Mouse (Mus musculus): Measurements from ENCODE around the gene Vamp4. TPM values are rescaled to one million over a fixed set of nuclear protein-coding genes. Genes with fewer than 3 reads are reported as not detected.
"Not testable (repeated sequence)": the region's sequence is repeated elsewhere in the genome, so short reads cannot be mapped to it uniquely, and the experiment has no call there.

The Vamp4 gene
- polyA plus RNA-seq, 1 experiment from 2014 or later = 72.3 TPM

DNA sequence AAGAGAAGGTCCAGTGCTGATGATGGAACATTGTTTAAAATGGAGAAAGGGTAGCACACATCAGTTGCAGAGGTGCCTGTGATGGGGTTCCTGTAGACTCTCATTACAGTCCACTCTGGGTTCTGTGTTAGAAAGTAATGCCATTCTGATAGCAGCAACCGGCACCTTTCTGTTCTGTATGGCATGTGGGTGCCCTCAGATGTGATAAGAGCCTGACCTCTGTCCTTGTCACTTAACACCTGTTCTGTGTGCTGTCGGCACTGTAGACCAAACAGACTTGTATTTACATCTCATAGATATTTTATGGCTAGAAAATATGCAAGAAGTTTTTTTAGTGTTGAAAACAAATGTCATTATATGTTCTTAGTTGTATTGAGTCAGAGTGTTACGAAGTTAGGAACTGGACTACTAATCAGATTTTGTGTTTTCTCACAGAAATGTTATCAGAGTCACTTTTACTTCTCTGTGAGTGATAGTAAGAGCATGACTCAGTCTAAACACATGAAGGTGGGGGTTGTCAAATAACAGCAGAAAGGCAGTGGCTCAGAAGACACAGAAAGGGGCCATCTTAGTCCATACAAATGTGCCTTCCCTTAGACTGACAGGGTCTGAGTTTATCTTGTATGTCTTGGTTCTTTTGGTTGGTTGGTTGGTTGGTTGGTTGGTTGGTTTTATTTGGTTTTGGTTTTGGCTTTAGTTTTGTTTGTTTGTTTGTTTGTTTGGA lies 27.2 kb downstream of the Vamp4 start:
- ATAC-seq (ENCODE audit: low FRiP score, low read depth) = no peak
- Histone ChIP-seq H3K36me3 (peaks cover 18% of the 10 kb centered on the region), H3K9ac (no peak overlapping the region), H3K9me3 (no peaks in the 10 kb centered on the region), H3K4me3 (no peak overlapping the region), H3K27me3 (replicated peaks) (no peaks in the 10 kb centered on the region), H3K4me1 (peaks cover 6% of the 10 kb centered on the region; the same call in 1 of the 2 replicates), H3K4me2 (replicated peaks) (no peak overlapping the region), H3K27ac (no peak overlapping the region)
- WGBS = 92% methylated on average over 3 of the region's 3 CpGs

DNA sequence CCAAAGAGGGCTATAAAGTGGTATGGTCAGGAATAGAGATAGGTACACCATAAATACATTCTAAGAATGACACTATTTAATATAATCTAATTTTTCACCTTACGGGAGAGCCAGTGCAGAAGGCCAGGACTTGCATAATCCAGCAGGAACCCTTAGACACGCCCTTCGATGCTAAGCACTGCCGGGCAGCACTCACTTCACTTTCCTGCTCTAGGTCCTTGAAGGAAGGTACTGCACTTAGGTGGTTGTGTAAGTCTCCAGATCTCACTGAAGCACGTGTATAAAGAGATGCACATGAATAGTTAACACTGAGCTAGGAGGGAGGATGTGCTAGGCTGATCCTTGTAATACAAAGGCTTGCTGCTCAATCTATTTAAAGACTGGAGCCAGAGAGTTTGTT lies 29.3 kb downstream of the Vamp4 start:
- Histone ChIP-seq H3K9me3 (no peaks in the 10 kb centered on the region), H3K4me2 (replicated peaks) (no peak overlapping the region), H3K4me1 (peaks cover 6% of the 10 kb centered on the region; the same call in 1 of the 2 replicates), H3K27ac (no peak overlapping the region), H3K4me3 (no peak overlapping the region), H3K9ac (no peak overlapping the region), H3K27me3 (replicated peaks) (no peaks in the 10 kb centered on the region), H3K36me3 (peaks cover 18% of the 10 kb centered on the region)
- WGBS = 90% methylated on average over 5 of the region's 5 CpGs
- no peak for ATAC-seq (ENCODE audit: low FRiP score, low read depth)

GRCm38 (mm10) chr1:162601288-162601687 lies 31.0 kb downstream of the Vamp4 start:
- Histone ChIP-seq H3K4me1 (peaks cover 6% of the 10 kb centered on the region; the same call in 1 of the 2 replicates), H3K27me3 (replicated peaks) (no peaks in the 10 kb centered on the region), H3K27ac (no peak overlapping the region), H3K4me2 (replicated peaks) (no peak overlapping the region), H3K4me3 (no peak overlapping the region), H3K9me3 (no peaks in the 10 kb centered on the region), H3K36me3 (peaks cover 13% of the 10 kb centered on the region), H3K9ac (no peak overlapping the region)
- ATAC-seq (ENCODE audit: low FRiP score, low read depth) = peak; percentile 86
- WGBS = 26% methylated on average over 4 of the region's 4 CpGs

- no peak overlapping the region for H3K4me3 ChIP-seq
- H3K27ac ChIP-seq = no peak overlapping the region
- H3K4me2 ChIP-seq (replicated peaks) = no peak overlapping the region
- no peaks in the 10 kb centered on the region for H3K9me3 ChIP-seq
- H3K9ac ChIP-seq = no peak overlapping the region
- WGBS = 11% methylated on average over 1 of the region's 1 CpGs
- H3K27me3 ChIP-seq (replicated peaks) = no peaks in the 10 kb centered on the region
- H3K4me1 ChIP-seq = no peaks in the 10 kb centered on the region
- ATAC-seq (ENCODE audit: low FRiP score, low read depth) = no peak
- H3K36me3 ChIP-seq = no peaks in the 10 kb centered on the region
These were observed 37.8 kb downstream of the Vamp4 start for GRCm38 (mm10) chr1:162608127-162608526.

DNA sequence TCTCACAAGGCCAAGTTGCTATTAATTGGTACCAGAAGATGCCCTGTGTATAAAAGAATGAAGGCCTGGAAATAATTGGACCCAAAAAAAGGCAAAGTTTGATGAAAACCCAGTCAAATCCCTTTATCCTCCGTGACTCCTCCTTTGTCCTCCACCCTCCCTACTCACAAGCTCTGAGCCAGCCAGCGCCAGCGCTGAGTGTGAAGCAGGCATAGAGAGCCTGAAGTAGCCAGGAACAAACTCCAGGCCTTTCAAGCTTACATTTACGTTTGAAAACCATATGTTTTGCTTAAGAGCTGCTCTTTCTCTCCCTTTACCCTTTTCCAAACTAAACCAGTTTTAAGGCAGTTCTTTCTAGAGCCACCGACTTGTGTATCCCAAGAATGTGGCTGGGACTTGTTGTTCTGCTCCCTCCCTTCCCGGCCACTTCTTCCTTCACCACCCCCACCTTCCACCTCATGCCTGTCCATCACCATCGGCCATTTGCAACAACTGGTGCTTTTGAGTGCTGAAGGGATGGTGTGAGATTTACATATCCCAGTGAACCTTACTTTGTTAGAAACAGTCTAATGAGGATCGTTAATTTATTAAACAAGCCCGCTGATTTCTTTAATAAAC lies 39.4 kb downstream of the Vamp4 start:
- H3K4me1 ChIP-seq = no peaks in the 10 kb centered on the region
- no peaks in the 10 kb centered on the region for H3K36me3 ChIP-seq
- H3K4me2 ChIP-seq (replicated peaks) = no peak overlapping the region
- H3K27ac ChIP-seq = no peak overlapping the region; the same call in 1 of the 2 replicates
- H3K9me3 ChIP-seq = no peaks in the 10 kb centered on the region
- 46% methylated on average over 9 of the region's 9 CpGs for WGBS
- no peak overlapping the region for H3K9ac ChIP-seq
- ATAC-seq (ENCODE audit: low FRiP score, low read depth) = no peak
- no peaks in the 10 kb centered on the region for H3K27me3 ChIP-seq (replicated peaks)
- no peak overlapping the region for H3K4me3 ChIP-seq

DNA sequence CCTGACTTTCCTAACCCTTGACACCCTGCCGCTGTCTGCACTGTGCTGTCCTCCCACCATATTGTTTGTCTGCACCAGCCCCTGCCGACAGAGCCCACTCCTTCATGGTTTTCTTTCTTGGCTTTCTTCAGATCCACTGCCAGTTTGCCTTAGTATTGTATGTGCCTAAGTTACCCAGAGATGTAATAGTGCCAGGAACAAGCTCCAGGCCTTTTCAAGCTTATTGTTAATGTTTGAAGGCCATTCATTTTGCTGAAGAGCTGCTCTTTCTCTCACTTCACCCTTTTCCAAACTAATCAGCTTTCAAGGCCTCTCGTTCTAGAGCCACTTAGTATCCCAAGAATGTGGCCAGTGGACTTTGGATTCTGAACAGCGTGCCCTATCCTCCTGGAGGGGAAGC lies 40.9 kb downstream of the Vamp4 start:
- Histone ChIP-seq H3K27ac (no peak overlapping the region), H3K36me3 (no peaks in the 10 kb centered on the region), H3K9me3 (no peaks in the 10 kb centered on the region), H3K4me3 (no peak overlapping the region), H3K4me2 (replicated peaks) (no peak overlapping the region), H3K9ac (no peak overlapping the region), H3K4me1 (no peaks in the 10 kb centered on the region), H3K27me3 (replicated peaks) (no peaks in the 10 kb centered on the region)
- no peak for ATAC-seq (ENCODE audit: low FRiP score, low read depth)
- WGBS = 63% methylated on average over 4 of the region's 4 CpGs

GRCm38 (mm10) chr1:162615511-162615910 lies 45.2 kb downstream of the Vamp4 start:
- Histone ChIP-seq H3K4me1 (no peaks in the 10 kb centered on the region), H3K9ac (no peak overlapping the region), H3K27me3 (replicated peaks) (no peaks in the 10 kb centered on the region), H3K36me3 (no peaks in the 10 kb centered on the region), H3K4me3 (no peak overlapping the region), H3K9me3 (no peaks in the 10 kb centered on the region), H3K27ac (no peak overlapping the region), H3K4me2 (replicated peaks) (no peak overlapping the region)
- ATAC-seq (ENCODE audit: low FRiP score, low read depth) = peak; percentile 91
- 86% methylated on average over 1 of the region's 1 CpGs for WGBS

- no peaks in the 10 kb centered on the region for H3K36me3 ChIP-seq
- H3K27ac ChIP-seq = no peak overlapping the region
- no peaks in the 10 kb centered on the region for H3K27me3 ChIP-seq (replicated peaks)
- no peak overlapping the region for H3K4me3 ChIP-seq
- no peaks in the 10 kb centered on the region for H3K9me3 ChIP-seq
- H3K4me2 ChIP-seq (replicated peaks) = no peak overlapping the region
- no peak for ATAC-seq (ENCODE audit: low FRiP score, low read depth)
- H3K4me1 ChIP-seq = peaks cover 7% of the 10 kb centered on the region; the same call in 1 of the 2 replicates
- H3K9ac ChIP-seq = no peak overlapping the region
- WGBS = 69% methylated on average over 4 of the region's 4 CpGs
These were observed 50.2 kb downstream of the Vamp4 start for GRCm38 (mm10) chr1:162620487-162620886.

DNA sequence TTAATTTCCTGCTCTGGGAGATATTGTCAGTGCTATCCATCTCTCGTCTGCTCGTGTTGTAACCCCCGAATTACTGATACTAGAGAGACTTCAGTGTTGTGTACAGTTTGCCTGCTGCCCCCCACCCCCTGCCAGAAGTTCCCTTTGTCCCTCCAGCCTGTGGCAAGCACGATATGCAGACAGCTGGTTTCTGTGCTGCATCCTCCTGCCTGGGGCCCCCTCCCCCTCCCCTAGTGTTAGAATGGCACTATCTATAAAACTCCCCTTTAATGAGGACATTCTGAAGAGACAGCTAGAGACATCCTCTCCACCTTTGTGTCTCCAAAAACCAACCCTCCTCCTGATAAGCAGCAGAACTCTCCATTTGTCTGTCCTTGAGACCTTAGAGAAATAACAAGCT lies 53.6 kb downstream of the Vamp4 start:
- H3K9ac ChIP-seq = no peak overlapping the region
- no peaks in the 10 kb centered on the region for H3K9me3 ChIP-seq
- no peak overlapping the region for H3K4me2 ChIP-seq (replicated peaks)
- 11% methylated on average over 4 of the region's 4 CpGs for WGBS
- H3K27ac ChIP-seq = no peak overlapping the region
- H3K4me1 ChIP-seq = peaks cover 7% of the 10 kb centered on the region; the same call in 1 of the 2 replicates
- no peaks in the 10 kb centered on the region for H3K27me3 ChIP-seq (replicated peaks)
- H3K4me3 ChIP-seq = no peak overlapping the region
- peak; percentile 72 for ATAC-seq (ENCODE audit: low FRiP score, low read depth)
- H3K36me3 ChIP-seq = no peaks in the 10 kb centered on the region

DNA sequence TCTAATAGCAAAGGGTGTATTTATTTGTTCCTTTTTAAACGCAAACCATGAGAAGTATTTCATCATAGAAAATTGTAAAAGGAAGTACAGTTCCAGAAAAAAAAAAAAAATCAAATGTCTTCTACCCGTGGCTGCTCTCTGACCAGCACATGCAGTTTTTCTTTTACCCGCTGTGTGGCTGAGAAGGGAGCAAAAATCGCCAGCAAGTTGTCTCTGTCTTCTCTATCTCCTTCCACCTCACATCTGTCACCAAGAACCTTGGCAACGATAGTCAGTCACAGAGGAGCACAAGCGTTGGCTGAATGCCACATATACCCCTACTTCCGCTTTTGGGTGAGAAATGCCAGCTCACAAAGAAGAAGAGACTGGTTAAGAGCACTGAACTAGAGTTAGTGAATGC lies 54.9 kb downstream of the Vamp4 start:
- H3K9ac ChIP-seq = no peak overlapping the region
- H3K27me3 ChIP-seq (replicated peaks) = no peaks in the 10 kb centered on the region
- no peak for ATAC-seq (ENCODE audit: low FRiP score, low read depth)
- no peaks in the 10 kb centered on the region for H3K36me3 ChIP-seq
- peaks cover 7% of the 10 kb centered on the region; the same call in 1 of the 2 replicates for H3K4me1 ChIP-seq
- H3K4me3 ChIP-seq = no peak overlapping the region
- 68% methylated on average over 7 of the region's 7 CpGs for WGBS
- no peak overlapping the region for H3K4me2 ChIP-seq (replicated peaks)
- no peaks in the 10 kb centered on the region for H3K9me3 ChIP-seq
- no peak overlapping the region for H3K27ac ChIP-seq

DNA sequence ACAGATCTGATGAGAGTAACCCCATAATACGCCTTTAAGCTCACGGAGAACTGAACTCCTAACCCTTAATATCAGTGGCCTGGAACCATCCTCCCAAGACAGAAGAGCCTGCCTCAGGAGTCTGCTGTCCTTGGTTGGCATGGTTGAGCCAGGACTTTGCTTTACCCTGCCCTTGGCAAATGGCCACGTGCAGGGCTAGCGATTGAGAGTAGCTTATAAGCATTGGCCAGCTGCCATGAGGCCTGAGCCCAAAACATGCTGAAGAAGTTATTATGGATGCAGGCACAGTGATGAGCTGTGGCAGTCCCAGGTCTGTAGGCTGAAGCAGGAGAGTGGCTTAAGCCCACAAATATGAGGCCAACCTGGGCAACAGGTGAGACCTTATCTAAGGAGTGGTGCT lies 57.5 kb downstream of the Vamp4 start:
- not testable (repeated sequence) for H3K27me3 ChIP-seq (replicated peaks); H3K9me3 ChIP-seq; H3K36me3 ChIP-seq; H3K9ac ChIP-seq; H3K4me3 ChIP-seq; H3K27ac ChIP-seq; ATAC-seq (ENCODE audit: low FRiP score, low read depth); H3K4me2 ChIP-seq (replicated peaks); H3K4me1 ChIP-seq
- 94% methylated on average over 4 of the region's 4 CpGs for WGBS

- not testable (repeated sequence) for H3K4me2 ChIP-seq (replicated peaks); H3K9ac ChIP-seq; H3K27me3 ChIP-seq (replicated peaks); H3K36me3 ChIP-seq; H3K4me3 ChIP-seq; H3K27ac ChIP-seq; H3K9me3 ChIP-seq; ATAC-seq (ENCODE audit: low FRiP score, low read depth); H3K4me1 ChIP-seq
- WGBS = 96% methylated on average over 15 of the region's 15 CpGs
These were observed 58.0 kb downstream of the Vamp4 start for GRCm38 (mm10) chr1:162628326-162628725.
